Mouse (Mus musculus) gastrocnemius, postnatal 14 days (tissue): ENCODE data around the gene Slc6a16. TPM values are rescaled to one million over a fixed set of nuclear protein-coding genes. Genes with fewer than 3 reads are reported as not detected.
"Not testable (repeated sequence)": the region's sequence is repeated elsewhere in the genome, so short reads cannot be mapped to it uniquely, and the experiment has no call there.

Experiments used
- DNase-seq: peaks from one replicate; pipeline ENCODE4 v3.0.0; 2021; ENCODE audit warnings: mixed read lengths
- intact Hi-C: fragments of 180-260 bp; cut with DNase I; formaldehyde crosslinking; loops from one replicate; pipeline ENCODE4 v1.15.1; 2025; ENCODE audit warnings: low total_unique reads
- total RNA-seq, 2 experiments: library from RNA; stranded (reverse); gene quantifications; 2 replicates each; pipeline ENCODE4 v1.2.3; 2021

Gene Slc6a16
- total RNA-seq, 2 experiments from 2014 or later = not detected

GRCm38 (mm10) chr7:45238723-45239496, 2.0 kb upstream of the Slc6a16 start, which contains the start of gene Cd37:
TSS of gene Cd37 (minus strand) at chr7:45239115.
- no peak for DNase-seq

GRCm38 (mm10) chr7:45240109-45240508, 776 bp upstream of the Slc6a16 start:
- no peak for DNase-seq
- intact Hi-C loops = no loop called here

More at GRCm38 (mm10) chr7:45238723-45239496, 2.0 kb upstream of the Slc6a16 start, which contains the start of gene Cd37:
- intact Hi-C loops = no loop called here

GRCm38 (mm10) chr7:45241389-45241749, 484 bp downstream of the Slc6a16 start:
- DNase-seq = no peak
- intact Hi-C loops = no loop called here

GRCm38 (mm10) chr7:45247666-45248065, 6.8 kb downstream of the Slc6a16 start:
- intact Hi-C loops = no loop called here
- no peak for DNase-seq

- DNase-seq = no peak
Observed at GRCm38 (mm10) chr7:45253806-45254205, 12.9 kb downstream of the Slc6a16 start.

GRCm38 (mm10) chr7:45255822-45256221, 14.9 kb downstream of the Slc6a16 start:
- DNase-seq, intact Hi-C loops: not testable (repeated sequence)

More at GRCm38 (mm10) chr7:45253806-45254205, 12.9 kb downstream of the Slc6a16 start:
- intact Hi-C loops = no loop called here

- intact Hi-C loops = no loop called here
- DNase-seq = no peak
Observed at GRCm38 (mm10) chr7:45257063-45257840, 16.4 kb downstream of the Slc6a16 start.

- intact Hi-C loops = no loop called here
- no peak for DNase-seq
Observed at GRCm38 (mm10) chr7:45259281-45259680, 18.4 kb downstream of the Slc6a16 start.

- intact Hi-C loops = no loop called here
- no peak for DNase-seq
Observed at GRCm38 (mm10) chr7:45262266-45262665, 21.4 kb downstream of the Slc6a16 start.

GRCm38 (mm10) chr7:45263006-45263607, 22.2 kb downstream of the Slc6a16 start:
- intact Hi-C loops = no loop called here
- no peak for DNase-seq

GRCm38 (mm10) chr7:45264348-45264747, 23.5 kb downstream of the Slc6a16 start:
- no peak for DNase-seq
- intact Hi-C loops = no loop called here

GRCm38 (mm10) chr7:45265518-45265917, 24.6 kb downstream of the Slc6a16 start:
- no peak for DNase-seq
- intact Hi-C loops = no loop called here

- no peak for DNase-seq
- intact Hi-C loops = no loop called here
Observed at GRCm38 (mm10) chr7:45272786-45273412, 32.0 kb downstream of the Slc6a16 start.

GRCm38 (mm10) chr7:45273672-45274071, 32.8 kb downstream of the Slc6a16 start:
- no peak for DNase-seq
- intact Hi-C loops = no loop called here

- intact Hi-C loops = no loop called here
Observed at GRCm38 (mm10) chr7:45277136-45277760, 36.4 kb downstream of the Slc6a16 start, which contains the start of gene Slc6a21. TSS of gene Slc6a21 (plus strand) at chr7:45277513.

GRCm38 (mm10) chr7:45286486-45286885, 45.6 kb downstream of the Slc6a16 start:
- DNase-seq = no peak
- intact Hi-C loops = no loop called here

More at GRCm38 (mm10) chr7:45277136-45277760, 36.4 kb downstream of the Slc6a16 start, which contains the start of gene Slc6a21:
- DNase-seq = peak; percentile 67

- no peak for DNase-seq
- intact Hi-C loops = no loop called here
Observed at GRCm38 (mm10) chr7:45296626-45297025, 55.7 kb downstream of the Slc6a16 start.

GRCm38 (mm10) chr7:45297563-45297962, 56.7 kb downstream of the Slc6a16 start:
- intact Hi-C loops = no loop called here

GRCm38 (mm10) chr7:45299752-45300151, 58.9 kb downstream of the Slc6a16 start:
- intact Hi-C loops = loop anchor here (5.0 kb wide), 1 partner anchor 43 kb away; no protein-coding TSS in a partner anchor
- DNase-seq = peak; percentile 59

More at GRCm38 (mm10) chr7:45297563-45297962, 56.7 kb downstream of the Slc6a16 start:
- DNase-seq = no peak
